Mouse (Mus musculus) C2C12 (cell line): ENCODE results near the gene Mrvi1. TPM values are rescaled to one million over a fixed set of nuclear protein-coding genes. Genes with fewer than 3 reads are reported as not detected.

Experiments used
- H3K27me3 ChIP-seq: one replicate; pipeline ENCODE4 v1.6.1; 2011; ENCODE audit not compliant: control insufficient read depth, insufficient read depth, insufficient read length
- H3K36me3 ChIP-seq: one replicate; pipeline ENCODE4 v1.6.1; 2011; ENCODE audit not compliant: control insufficient read depth, insufficient read depth
- H3K4me3 ChIP-seq: one replicate; pipeline ENCODE4 v1.5.1; 2011; ENCODE audit warnings: mild to moderate bottlenecking, control low read depth; ENCODE audit not compliant: poor library complexity, insufficient read depth, severe bottlenecking
- H3K79me2 ChIP-seq: one replicate; pipeline ENCODE4 v1.6.1; 2011; ENCODE audit not compliant: control insufficient read depth, insufficient read depth
- H3K79me3 ChIP-seq: one replicate; pipeline ENCODE4 v1.6.1; 2011; ENCODE audit warnings: low read depth, control low read depth
- H3ac ChIP-seq: one replicate; pipeline ENCODE3; 2011; ENCODE audit warnings: low read depth; ENCODE audit not compliant: control insufficient read depth, insufficient read length
- CEBPB ChIP-seq: IDR thresholded peaks from one replicate; pipeline ENCODE4 v1.6.1; 2011; ENCODE audit warnings: low read depth, mild to moderate bottlenecking, control low read depth, moderate library complexity
- CTCF ChIP-seq: IDR thresholded peaks from one replicate; pipeline ENCODE4 v1.5.1; 2011; ENCODE audit not compliant: control insufficient read depth, insufficient read depth, insufficient read length
- FOSL1 ChIP-seq: IDR thresholded peaks from one replicate; pipeline ENCODE4 v1.8.0; 2011; ENCODE audit warnings: mild to moderate bottlenecking, low read length; ENCODE audit not compliant: poor library complexity, insufficient read depth, severe bottlenecking
- MAX ChIP-seq: IDR thresholded peaks from one replicate; pipeline ENCODE4 v1.6.1; 2011; ENCODE audit warnings: mild to moderate bottlenecking, control low read depth
- MYOD1 ChIP-seq: IDR thresholded peaks from one replicate; pipeline ENCODE4 v1.6.1; 2011; ENCODE audit warnings: low read depth; ENCODE audit not compliant: control insufficient read depth, insufficient read length
- MYOG ChIP-seq: IDR thresholded peaks from one replicate; pipeline ENCODE4 v1.6.1; 2011; ENCODE audit not compliant: control insufficient read depth, insufficient read length; ENCODE audit errors: extremely low read depth
- USF1 ChIP-seq: IDR thresholded peaks from one replicate; pipeline ENCODE4 v1.6.1; 2011; ENCODE audit warnings: low read depth, mild to moderate bottlenecking, control low read depth, moderate library complexity
- polyA plus RNA-seq: library from polyadenylated mRNA; unstranded; fragments of >200 nt; fragmentation: generic; extraction: Trizol; gene quantifications from one replicate; pipeline ENCODE4 v1.2.1, GENCODE M21; 2012; ENCODE audit warnings: missing spikeins

Mrvi1 gene
- polyA plus RNA-seq, 1 experiment: 0.05 TPM

GRCm38 (mm10) chr7:110941116-110941521 is 41.1 kb downstream of the Mrvi1 start:
- Histone ChIP-seq H3K79me2 (no peaks in the 10 kb centered on the region), H3K27me3 (no peaks in the 10 kb centered on the region), H3K4me3 (no peak overlapping the region), H3K79me3 (no peaks in the 10 kb centered on the region), H3ac (no peak overlapping the region), H3K36me3 (no peaks in the 10 kb centered on the region)
- TF ChIP-seq FOSL1 (no peak), MAX (peak; percentile 19), MYOD1 (no peak), CEBPB (no peak), MYOG (no peak)

DNA sequence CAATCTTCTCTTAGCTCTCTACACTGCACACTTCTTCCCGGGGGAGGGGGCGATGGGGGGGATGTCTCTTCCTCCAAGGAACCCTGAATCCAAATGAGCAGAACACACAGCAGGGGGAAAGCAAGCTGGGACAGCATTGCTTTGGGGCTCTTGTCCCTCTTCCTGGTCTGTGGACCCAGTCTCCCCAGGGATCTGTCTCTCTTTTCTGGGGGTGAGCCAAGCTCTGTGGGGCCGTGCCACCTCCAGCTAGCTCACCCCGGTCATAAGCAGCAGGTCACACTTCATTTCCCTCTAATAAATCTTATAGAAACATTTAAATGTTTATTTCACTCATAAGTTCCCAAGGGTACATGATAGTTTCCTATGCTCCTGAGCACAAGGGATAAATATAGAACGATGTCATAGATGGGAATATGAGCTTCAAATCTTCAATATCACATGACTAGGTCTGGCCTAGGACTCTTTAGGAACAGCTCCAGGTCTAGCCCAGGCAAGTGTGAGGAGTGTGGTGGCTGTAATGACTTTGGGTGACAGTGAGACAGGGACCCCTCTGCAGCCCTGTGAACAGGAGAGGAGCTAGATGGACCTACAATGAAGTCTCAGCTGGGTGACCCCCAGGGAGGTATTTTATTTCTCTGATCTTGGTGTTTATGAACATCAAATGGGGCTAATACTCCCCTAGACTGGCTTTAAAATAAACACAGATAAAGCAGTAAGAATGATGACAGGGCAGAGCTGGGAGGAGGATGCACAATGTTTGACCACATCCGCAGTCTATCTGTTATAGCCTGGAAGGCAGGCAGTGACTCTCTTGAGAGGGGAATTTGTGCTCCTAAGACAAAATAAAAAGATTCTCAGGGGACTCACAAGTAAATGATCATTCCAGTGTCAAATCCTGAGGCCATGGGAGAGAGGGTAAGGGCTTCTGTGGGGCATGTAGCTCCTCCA is 46.2 kb downstream of the Mrvi1 start:
- Histone ChIP-seq H3K36me3 (no peaks in the 10 kb centered on the region), H3K79me3 (no peaks in the 10 kb centered on the region), H3K27me3 (no peaks in the 10 kb centered on the region), H3K79me2 (no peaks in the 10 kb centered on the region), H3K4me3 (no peak overlapping the region), H3ac (no peak overlapping the region)
- no peak for TF ChIP-seq MAX
- no peak for TF ChIP-seq CTCF
- no peak for TF ChIP-seq USF1
- TF ChIP-seq MYOG: no peak
- TF ChIP-seq MYOD1: no peak
- no peak for TF ChIP-seq FOSL1
- TF ChIP-seq CEBPB: no peak

GRCm38 (mm10) chr7:110933999-110934398 is 48.3 kb downstream of the Mrvi1 start:
- Histone ChIP-seq H3K79me2 (no peaks in the 10 kb centered on the region), H3K27me3 (no peaks in the 10 kb centered on the region), H3K4me3 (no peak overlapping the region), H3K36me3 (no peaks in the 10 kb centered on the region), H3ac (no peak overlapping the region), H3K79me3 (no peaks in the 10 kb centered on the region)
- no peak for TF ChIP-seq CEBPB
- TF ChIP-seq MAX: no peak
- TF ChIP-seq CTCF: no peak
- TF ChIP-seq USF1: no peak
- TF ChIP-seq MYOD1: no peak
- no peak for TF ChIP-seq FOSL1
- TF ChIP-seq MYOG: no peak

DNA sequence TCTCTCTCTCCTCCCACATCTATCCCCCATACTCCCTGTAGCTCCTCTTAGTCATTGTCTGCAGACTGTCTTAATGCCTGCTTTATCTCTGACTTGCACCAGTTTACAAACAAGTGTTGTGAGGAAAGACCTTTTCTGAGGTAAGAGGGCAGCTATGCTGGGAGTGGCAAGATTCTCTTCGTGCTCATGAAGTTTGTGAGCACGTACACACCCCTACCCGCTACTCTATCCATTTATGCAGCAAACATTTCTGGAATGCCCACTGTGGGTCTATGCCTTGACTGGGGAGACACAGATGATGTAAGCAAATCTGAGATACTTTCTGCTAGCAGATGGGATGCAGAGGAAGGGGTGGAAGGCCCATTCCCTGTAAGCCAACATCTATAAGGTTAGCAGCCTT is 48.9 kb downstream of the Mrvi1 start:
- H3K79me3 ChIP-seq: no peaks in the 10 kb centered on the region
- no peaks in the 10 kb centered on the region for H3K27me3 ChIP-seq
- H3K4me3 ChIP-seq: no peak overlapping the region
- H3K79me2 ChIP-seq: no peaks in the 10 kb centered on the region
- TF ChIP-seq USF1 (no peak), MYOG (no peak), CEBPB (no peak), MYOD1 (no peak), FOSL1 (no peak), CTCF (no peak), MAX (no peak)
- no peaks in the 10 kb centered on the region for H3K36me3 ChIP-seq
- no peak overlapping the region for H3ac ChIP-seq

GRCm38 (mm10) chr7:110930118-110930854 is 52.0 kb downstream of the Mrvi1 start:
- Histone ChIP-seq H3K4me3 (no peak overlapping the region), H3K36me3 (no peaks in the 10 kb centered on the region), H3K27me3 (no peaks in the 10 kb centered on the region), H3K79me3 (no peaks in the 10 kb centered on the region), H3ac (no peak overlapping the region), H3K79me2 (no peaks in the 10 kb centered on the region)
- TF ChIP-seq CTCF (peak; percentile 56), MYOD1 (no peak)

DNA sequence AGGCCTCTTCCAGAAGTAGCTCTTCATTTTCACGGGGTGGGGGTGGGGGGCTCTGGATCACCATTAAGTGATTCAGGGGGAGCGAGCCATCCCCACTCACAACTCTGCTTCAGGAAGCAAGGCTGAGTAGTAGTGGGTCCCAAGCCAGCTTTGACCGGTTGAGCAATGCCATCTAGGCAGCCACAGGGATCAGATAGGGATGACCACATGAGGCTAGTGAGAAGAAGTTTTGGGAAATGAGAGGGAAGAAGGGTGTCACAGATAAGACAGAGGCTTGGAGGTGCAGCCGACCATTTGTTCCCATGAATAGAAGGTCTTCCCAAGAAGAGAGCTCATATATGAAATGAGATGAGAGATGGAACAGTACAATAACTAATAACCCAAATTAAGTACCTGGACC is 55.7 kb downstream of the Mrvi1 start:
- H3K4me3 ChIP-seq: no peak overlapping the region
- H3K79me2 ChIP-seq: no peaks in the 10 kb centered on the region
- no peaks in the 10 kb centered on the region for H3K27me3 ChIP-seq
- no peaks in the 10 kb centered on the region for H3K36me3 ChIP-seq
- TF ChIP-seq MAX: no peak
- no peak for TF ChIP-seq USF1
- no peak for TF ChIP-seq CEBPB
- no peak for TF ChIP-seq FOSL1
- no peak for TF ChIP-seq MYOG
- TF ChIP-seq MYOD1: no peak
- H3K79me3 ChIP-seq: no peaks in the 10 kb centered on the region
- no peak overlapping the region for H3ac ChIP-seq
